Mouse (Mus musculus) bone marrow macrophage, adult 2 months (primary cell): Measurements from ENCODE around the gene Dlgap3. TPM values are rescaled to one million over a fixed set of nuclear protein-coding genes. Genes with fewer than 3 reads are reported as not detected.

Experiments used
- H3K27ac ChIP-seq: 2 replicates; pipeline ENCODE4 v1.5.1; 2012; ENCODE audit warnings: low read depth, low read length; ENCODE audit not compliant: insufficient read depth
- H3K4me1 ChIP-seq: 2 replicates; pipeline ENCODE4 v1.6.1; 2012; ENCODE audit warnings: low read length; ENCODE audit not compliant: control insufficient read depth, insufficient read depth
- H3K4me3 ChIP-seq: 2 replicates; pipeline ENCODE4 v1.5.1; 2012; ENCODE audit warnings: mild to moderate bottlenecking, low read length, moderate library complexity; ENCODE audit not compliant: insufficient read depth
- CTCF ChIP-seq: IDR thresholded peaks from 2 replicates; pipeline ENCODE4 v1.5.1; 2012; ENCODE audit warnings: low read depth, mild to moderate bottlenecking, low read length, moderate library complexity
- POLR2A ChIP-seq: IDR thresholded peaks from 2 replicates; pipeline ENCODE4 v1.6.1; 2012; ENCODE audit warnings: mild to moderate bottlenecking, low read depth, low read length, borderline replicate concordance
- polyA plus RNA-seq: library from polyadenylated mRNA; stranded (reverse); fragments of >200 nt; gene quantifications from 2 replicates; pipeline ENCODE4 v1.2.4, GENCODE M21; 2012; ENCODE audit not compliant: missing spikeins, insufficient read depth, insufficient read length

The Dlgap3 gene
- polyA plus RNA-seq, 1 experiment = not detected

GRCm38 (mm10) chr4:127227051-127227673 lies 58.2 kb downstream of the Dlgap3 start:
- H3K27ac ChIP-seq = no peak overlapping the region
- no peaks in the 10 kb centered on the region for H3K4me1 ChIP-seq
- TF ChIP-seq POLR2A = no peak
- TF ChIP-seq CTCF = no peak
- H3K4me3 ChIP-seq = no peak overlapping the region

GRCm38 (mm10) chr4:127232028-127232427 lies 63.0 kb downstream of the Dlgap3 start:
- TF ChIP-seq POLR2A = no peak
- no peak for TF ChIP-seq CTCF
- no peaks in the 10 kb centered on the region for H3K4me1 ChIP-seq
- H3K4me3 ChIP-seq = no peak overlapping the region
- no peak overlapping the region for H3K27ac ChIP-seq

GRCm38 (mm10) chr4:127232551-127232950 lies 63.5 kb downstream of the Dlgap3 start:
- no peaks in the 10 kb centered on the region for H3K4me1 ChIP-seq
- H3K27ac ChIP-seq = no peak overlapping the region
- TF ChIP-seq CTCF (no peak), POLR2A (no peak)
- no peak overlapping the region for H3K4me3 ChIP-seq

- Histone ChIP-seq H3K4me1 (no peaks in the 10 kb centered on the region), H3K27ac (no peak overlapping the region), H3K4me3 (no peak overlapping the region)
- no peak for TF ChIP-seq CTCF
- no peak for TF ChIP-seq POLR2A
These were observed 64.6 kb downstream of the Dlgap3 start for GRCm38 (mm10) chr4:127233416-127234125.

- peak; percentile 54; the same call in 1 of the 2 replicates for TF ChIP-seq CTCF
- TF ChIP-seq POLR2A = no peak
- peak overlapping the region; percentile 62 for H3K4me3 ChIP-seq
- no peak overlapping the region for H3K27ac ChIP-seq
- H3K4me1 ChIP-seq = no peaks in the 10 kb centered on the region
These were observed 66.9 kb downstream of the Dlgap3 start for GRCm38 (mm10) chr4:127235742-127236487.

- Histone ChIP-seq H3K27ac (no peak overlapping the region), H3K4me1 (no peaks in the 10 kb centered on the region), H3K4me3 (peak overlapping the region; percentile 62)
- TF ChIP-seq POLR2A = no peak
- no peak for TF ChIP-seq CTCF
These were observed 67.6 kb downstream of the Dlgap3 start for GRCm38 (mm10) chr4:127236631-127237030.

GRCm38 (mm10) chr4:127237271-127237670 lies 68.3 kb downstream of the Dlgap3 start:
- TF ChIP-seq CTCF (no peak), POLR2A (no peak)
- no peak overlapping the region for H3K4me3 ChIP-seq

GRCm38 (mm10) chr4:127242696-127243095 lies 73.7 kb downstream of the Dlgap3 start:
- peak overlapping the region; percentile 33 for H3K4me3 ChIP-seq
- TF ChIP-seq CTCF = no peak
- no peak for TF ChIP-seq POLR2A
- H3K27ac ChIP-seq = peak overlapping the region; percentile 76
- H3K4me1 ChIP-seq = peaks cover 24% of the 10 kb centered on the region

More at GRCm38 (mm10) chr4:127237271-127237670, 68.3 kb downstream of the Dlgap3 start:
- H3K27ac ChIP-seq = no peak overlapping the region
- H3K4me1 ChIP-seq = peaks cover 3% of the 10 kb centered on the region

GRCm38 (mm10) chr4:127243552-127243951 lies 74.5 kb downstream of the Dlgap3 start, which contains the start of gene Smim12:
Gene Smim12, plus strand, starts transcription at chr4:127243784.
- Histone ChIP-seq H3K4me3 (peak within 1 kb of the TSS; percentile 85), H3K27ac (peak within 1 kb of the TSS; percentile 76), H3K4me1 (peaks cover 24% of the 10 kb centered on the region)
- TF ChIP-seq POLR2A (no peak), CTCF (peak; percentile 90)

GRCm38 (mm10) chr4:127243953-127244352 lies 74.9 kb downstream of the Dlgap3 start:
- TF ChIP-seq POLR2A (no peak), CTCF (no peak)
- H3K4me3 ChIP-seq = peak overlapping the region; percentile 85
- peak overlapping the region; percentile 30; the same call in 1 of the 2 replicates for H3K27ac ChIP-seq
- peaks cover 24% of the 10 kb centered on the region for H3K4me1 ChIP-seq
